Mouse (Mus musculus): ENCODE measurements around the gene Mcur1. TPM values are rescaled to one million over a fixed set of nuclear protein-coding genes. Genes with fewer than 3 reads are reported as not detected.

Gene Mcur1
- polyA plus RNA-seq, 1 experiment: 9.2 TPM

DNA sequence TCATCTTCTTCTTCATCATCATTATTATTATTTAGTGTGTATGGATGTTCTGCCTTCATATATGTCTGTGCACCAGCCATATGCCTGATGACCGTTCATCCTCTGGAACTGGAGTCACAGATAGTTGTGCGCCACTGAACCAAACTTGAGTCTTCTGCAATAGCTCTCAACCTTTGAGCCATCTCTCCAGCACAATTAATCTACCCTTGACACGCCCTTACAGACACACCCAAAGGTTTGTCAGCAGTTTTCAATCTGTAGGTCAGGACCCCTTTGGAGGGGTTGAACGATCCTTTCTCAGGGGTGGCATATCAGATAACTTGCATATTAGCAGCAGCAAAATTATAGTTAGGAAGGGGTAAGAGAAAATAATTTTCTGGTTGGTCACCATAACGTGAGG lies 4.7 kb upstream of the Mcur1 start:
- TF ChIP-seq CTCF (IDR thresholded peaks at IDR 0.05; ENCODE audit: borderline replicate concordance, extremely low read depth, insufficient read depth, insufficient read length) (no peak), POLR2A (IDR thresholded peaks at IDR 0.05; ENCODE audit: borderline replicate concordance, extremely low read depth, insufficient read depth, insufficient read length, poor library complexity, severe bottlenecking) (no peak)
- DNase-seq (ENCODE audit: low read depth): no peak

DNA sequence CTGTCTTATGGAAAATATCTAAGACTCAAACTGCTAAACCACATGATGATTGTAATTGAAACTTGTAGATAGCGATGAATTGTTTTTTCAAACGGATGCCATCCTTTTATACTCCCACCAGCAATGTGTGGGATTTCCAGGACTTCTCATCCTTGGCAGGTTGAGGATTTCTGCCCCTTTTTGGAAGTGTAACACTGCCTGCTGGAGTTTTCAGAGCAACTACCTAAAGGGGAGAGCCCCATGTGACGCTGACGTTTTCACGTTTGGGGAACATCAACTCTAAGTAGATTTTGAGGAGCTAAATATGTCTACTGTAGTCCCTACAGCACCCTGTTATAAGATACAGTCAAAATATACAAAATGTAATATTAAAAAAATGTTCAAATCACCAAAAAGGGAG lies 2.7 kb upstream of the Mcur1 start:
- no peak for DNase-seq (ENCODE audit: low read depth)
- TF ChIP-seq POLR2A (IDR thresholded peaks at IDR 0.05; ENCODE audit: borderline replicate concordance, extremely low read depth, insufficient read depth, insufficient read length, poor library complexity, severe bottlenecking) (no peak), CTCF (IDR thresholded peaks at IDR 0.05; ENCODE audit: borderline replicate concordance, extremely low read depth, insufficient read depth, insufficient read length) (no peak)

DNA sequence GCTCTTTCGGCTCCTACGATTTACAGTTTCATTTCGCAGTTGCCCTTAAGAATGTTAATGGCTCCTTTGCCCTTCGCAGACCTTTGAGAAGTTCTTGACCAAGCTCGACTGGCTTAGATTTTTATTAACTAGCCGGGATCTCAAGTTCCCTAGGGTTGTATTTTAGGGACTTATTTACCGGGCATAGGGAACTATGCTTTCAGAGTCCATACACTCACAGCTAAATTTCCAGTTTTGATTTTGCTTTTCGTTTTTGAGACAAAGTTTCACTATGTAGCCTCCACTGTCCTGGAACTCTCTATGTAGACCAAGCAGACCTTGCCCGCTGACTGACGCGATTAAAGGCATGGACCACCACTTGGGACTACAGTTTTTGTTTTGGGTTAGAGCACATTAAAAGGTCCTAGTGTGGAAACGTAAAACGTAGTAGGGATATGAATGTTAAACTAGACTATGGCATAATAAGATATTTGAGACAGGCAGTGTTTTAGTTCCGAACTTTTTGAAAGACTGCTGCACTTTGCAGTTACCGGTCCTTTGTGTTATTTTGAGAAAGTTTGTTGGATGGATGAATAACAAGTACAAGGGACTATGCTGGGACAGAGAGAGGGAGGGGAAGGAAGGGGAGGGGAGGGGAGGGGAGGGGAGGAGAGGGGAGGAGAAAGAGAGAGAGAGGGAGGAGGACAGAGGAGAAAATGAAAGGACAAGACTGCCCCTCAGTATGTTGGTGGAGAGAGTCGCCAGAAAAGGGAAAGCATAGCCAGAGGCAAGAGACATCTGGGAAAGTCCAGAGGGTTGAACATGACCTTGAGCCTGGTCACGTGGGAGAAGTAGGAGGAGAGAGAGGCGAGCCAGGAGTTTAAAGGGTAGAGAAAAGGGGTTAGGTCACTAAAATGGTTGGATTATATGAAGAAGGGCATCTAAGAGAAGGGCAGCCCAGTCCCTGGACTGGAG lies 744 bp upstream of the Mcur1 start:
- DNase-seq (ENCODE audit: low read depth): no peak
- TF ChIP-seq CTCF (IDR thresholded peaks at IDR 0.05; ENCODE audit: borderline replicate concordance, extremely low read depth, insufficient read depth, insufficient read length): no peak
- TF ChIP-seq POLR2A (IDR thresholded peaks at IDR 0.05; ENCODE audit: borderline replicate concordance, extremely low read depth, insufficient read depth, insufficient read length, poor library complexity, severe bottlenecking): no peak

DNA sequence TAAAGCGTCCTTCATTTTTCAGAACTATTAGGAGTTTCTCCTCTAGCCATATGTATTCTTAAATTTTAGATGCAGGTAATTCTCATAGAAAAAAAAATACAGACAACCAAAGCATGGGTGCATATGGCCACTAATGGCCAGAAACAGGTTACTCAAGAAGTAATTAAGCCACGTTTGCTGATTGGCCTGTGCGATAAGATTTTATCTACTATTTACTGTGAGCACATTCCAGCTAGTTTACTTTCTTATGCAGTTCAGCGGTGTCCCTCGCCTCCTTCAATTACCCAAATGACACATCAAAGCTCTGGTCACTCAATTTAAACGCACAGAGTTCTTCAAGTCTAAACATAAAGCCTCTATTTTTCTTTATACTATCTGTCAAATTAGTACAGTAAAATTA lies 1.0 kb downstream of the Mcur1 start:
- TF ChIP-seq CTCF (IDR thresholded peaks at IDR 0.05; ENCODE audit: borderline replicate concordance, extremely low read depth, insufficient read depth, insufficient read length) (no peak), POLR2A (IDR thresholded peaks at IDR 0.05; ENCODE audit: borderline replicate concordance, extremely low read depth, insufficient read depth, insufficient read length, poor library complexity, severe bottlenecking) (no peak)

DNA sequence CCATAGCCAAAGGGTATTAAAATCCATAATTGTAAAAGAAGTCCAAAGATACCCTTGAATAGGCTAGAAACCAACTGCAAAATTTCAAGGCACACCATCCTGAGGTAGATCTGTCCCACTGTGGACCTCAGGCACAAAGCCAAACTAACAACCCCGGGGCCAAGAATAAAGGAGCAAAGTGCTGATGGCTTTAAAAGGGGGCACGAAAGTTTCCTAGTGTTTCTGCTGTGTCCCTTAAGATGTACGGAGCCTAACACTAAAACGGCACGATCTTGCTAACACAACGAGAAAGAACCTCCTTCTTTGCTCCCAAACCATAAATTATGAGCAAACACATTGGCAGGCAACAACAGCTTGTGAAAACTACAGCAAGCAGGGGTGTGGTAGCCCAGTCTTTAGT lies 1.6 kb downstream of the Mcur1 start:
- no peak for DNase-seq (ENCODE audit: low read depth)
- TF ChIP-seq CTCF (IDR thresholded peaks at IDR 0.05; ENCODE audit: borderline replicate concordance, extremely low read depth, insufficient read depth, insufficient read length) (no peak), POLR2A (IDR thresholded peaks at IDR 0.05; ENCODE audit: borderline replicate concordance, extremely low read depth, insufficient read depth, insufficient read length, poor library complexity, severe bottlenecking) (no peak)

More for the DNA sequence above, 1.0 kb downstream of the Mcur1 start:
- no peak for DNase-seq (ENCODE audit: low read depth)

DNA sequence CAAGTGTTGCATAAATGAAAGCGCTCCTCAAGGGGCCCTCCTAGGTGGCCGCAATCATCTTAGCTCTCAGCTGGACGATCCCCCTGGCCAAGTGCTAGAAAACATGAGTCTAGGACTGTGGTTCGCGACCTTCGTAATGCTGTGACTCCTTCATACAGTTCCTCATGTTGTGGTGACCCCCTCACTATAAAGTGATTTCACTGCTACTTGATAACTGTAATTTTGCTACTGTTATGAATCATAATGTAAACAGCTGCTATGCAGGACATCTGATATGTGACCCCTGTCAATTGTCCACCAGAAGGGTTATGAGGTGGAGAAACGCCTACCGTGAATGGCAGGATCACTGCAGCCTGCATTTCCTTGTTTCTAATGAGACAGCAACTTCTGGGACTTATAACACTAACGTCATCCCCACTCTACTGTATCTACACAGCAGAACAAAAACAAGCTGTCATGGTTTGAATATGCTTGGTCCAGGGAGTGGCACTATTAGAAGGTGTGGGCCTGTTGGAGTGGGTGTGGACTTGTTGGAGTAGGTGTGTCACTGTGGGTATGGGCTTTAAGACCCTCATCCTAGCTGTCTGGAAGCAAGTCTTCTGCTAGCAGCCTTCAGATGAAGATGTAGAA lies 3.0 kb downstream of the Mcur1 start:
- TF ChIP-seq CTCF (IDR thresholded peaks at IDR 0.05; ENCODE audit: borderline replicate concordance, extremely low read depth, insufficient read depth, insufficient read length) (no peak), POLR2A (IDR thresholded peaks at IDR 0.05; ENCODE audit: borderline replicate concordance, extremely low read depth, insufficient read depth, insufficient read length, poor library complexity, severe bottlenecking) (no peak)
- no peak for DNase-seq (ENCODE audit: low read depth)

DNA sequence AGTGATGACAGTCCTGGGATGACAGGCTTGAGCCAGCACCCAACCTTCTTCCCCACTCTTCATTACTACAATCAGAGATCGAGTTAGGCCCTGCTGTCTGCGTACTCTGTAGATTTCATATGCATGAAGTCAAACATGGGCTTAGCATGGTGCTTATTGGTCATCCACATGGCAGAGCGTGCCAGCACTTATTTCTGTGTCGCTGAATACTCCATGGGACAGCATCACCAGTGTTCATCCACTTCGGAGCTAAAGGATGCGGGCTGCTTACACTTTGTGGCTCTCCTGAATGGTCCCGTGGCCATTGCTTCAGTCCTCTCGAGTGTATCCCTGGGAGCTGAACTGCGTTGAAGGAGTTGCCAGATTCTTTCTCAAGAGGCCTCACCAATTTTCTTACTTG lies 4.7 kb downstream of the Mcur1 start:
- TF ChIP-seq POLR2A (IDR thresholded peaks at IDR 0.05; ENCODE audit: borderline replicate concordance, extremely low read depth, insufficient read depth, insufficient read length, poor library complexity, severe bottlenecking): no peak
- no peak for TF ChIP-seq CTCF (IDR thresholded peaks at IDR 0.05; ENCODE audit: borderline replicate concordance, extremely low read depth, insufficient read depth, insufficient read length)
- DNase-seq (ENCODE audit: low read depth): no peak

DNA sequence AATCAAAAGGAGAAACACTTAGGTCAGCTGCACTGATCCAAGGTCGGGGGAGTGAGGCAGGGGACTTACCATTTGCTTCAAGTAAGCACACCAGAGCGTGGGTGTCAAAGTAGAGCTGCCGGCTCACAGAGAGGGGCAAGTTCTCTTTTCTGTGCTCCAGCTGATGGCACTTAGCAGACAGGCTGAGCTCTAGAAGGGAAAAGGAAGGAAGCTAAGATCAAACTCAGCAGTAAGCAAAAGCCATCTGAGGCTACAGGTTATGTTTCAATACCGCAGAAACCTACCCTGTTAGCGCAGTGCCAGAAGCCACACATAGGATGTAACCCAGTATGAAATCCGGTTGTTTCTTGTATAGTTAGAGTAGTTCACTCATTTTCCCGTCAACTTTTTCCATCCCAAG lies 5.2 kb downstream of the Mcur1 start:
- no peak for TF ChIP-seq CTCF (IDR thresholded peaks at IDR 0.05; ENCODE audit: borderline replicate concordance, extremely low read depth, insufficient read depth, insufficient read length)
- TF ChIP-seq POLR2A (IDR thresholded peaks at IDR 0.05; ENCODE audit: borderline replicate concordance, extremely low read depth, insufficient read depth, insufficient read length, poor library complexity, severe bottlenecking): no peak
- no peak for DNase-seq (ENCODE audit: low read depth)

DNA sequence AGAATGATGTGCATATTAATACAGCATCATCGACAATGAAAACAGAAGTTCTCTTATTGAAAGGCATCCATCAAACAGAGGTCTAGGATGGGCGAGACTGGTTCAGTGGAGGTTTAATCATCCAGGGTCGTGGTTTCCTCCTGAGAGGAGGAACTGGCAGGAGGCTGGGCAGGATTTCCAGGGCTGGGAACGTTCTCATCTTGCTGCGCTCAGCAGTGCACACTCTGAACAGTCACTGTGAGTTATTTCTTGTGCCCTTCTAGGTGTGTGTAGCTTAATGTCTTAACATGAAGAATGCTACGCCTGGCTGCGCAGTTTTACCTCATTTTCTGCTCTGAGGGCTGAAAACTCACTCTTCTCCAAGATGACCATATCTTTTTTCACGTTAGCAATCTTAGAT lies 9.3 kb downstream of the Mcur1 start:
- TF ChIP-seq CTCF (IDR thresholded peaks at IDR 0.05; ENCODE audit: borderline replicate concordance, extremely low read depth, insufficient read depth, insufficient read length) (no peak), POLR2A (IDR thresholded peaks at IDR 0.05; ENCODE audit: borderline replicate concordance, extremely low read depth, insufficient read depth, insufficient read length, poor library complexity, severe bottlenecking) (no peak)
- DNase-seq (ENCODE audit: low read depth): no peak

DNA sequence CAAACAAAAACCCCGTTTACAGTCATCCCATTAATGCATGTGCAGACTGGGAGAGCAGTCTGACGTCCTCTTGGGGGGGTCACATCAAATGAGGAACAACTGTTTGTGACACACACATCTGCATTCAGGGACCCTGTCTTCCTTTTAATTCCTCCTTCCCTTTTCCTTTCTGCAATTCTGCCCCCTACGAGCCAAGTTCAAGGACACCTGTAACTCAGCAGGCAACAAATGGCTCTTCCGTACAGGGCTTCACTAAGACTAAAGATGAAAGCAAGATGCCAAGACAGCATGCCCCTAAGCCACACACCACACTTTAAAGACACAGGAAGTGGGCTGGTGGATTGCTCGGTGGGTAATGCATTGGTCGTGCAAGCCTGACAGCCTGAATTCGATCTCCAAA lies 10.1 kb downstream of the Mcur1 start:
- no peak for TF ChIP-seq CTCF (IDR thresholded peaks at IDR 0.05; ENCODE audit: borderline replicate concordance, extremely low read depth, insufficient read depth, insufficient read length)
- no peak for TF ChIP-seq POLR2A (IDR thresholded peaks at IDR 0.05; ENCODE audit: borderline replicate concordance, extremely low read depth, insufficient read depth, insufficient read length, poor library complexity, severe bottlenecking)
- no peak for DNase-seq (ENCODE audit: low read depth)

DNA sequence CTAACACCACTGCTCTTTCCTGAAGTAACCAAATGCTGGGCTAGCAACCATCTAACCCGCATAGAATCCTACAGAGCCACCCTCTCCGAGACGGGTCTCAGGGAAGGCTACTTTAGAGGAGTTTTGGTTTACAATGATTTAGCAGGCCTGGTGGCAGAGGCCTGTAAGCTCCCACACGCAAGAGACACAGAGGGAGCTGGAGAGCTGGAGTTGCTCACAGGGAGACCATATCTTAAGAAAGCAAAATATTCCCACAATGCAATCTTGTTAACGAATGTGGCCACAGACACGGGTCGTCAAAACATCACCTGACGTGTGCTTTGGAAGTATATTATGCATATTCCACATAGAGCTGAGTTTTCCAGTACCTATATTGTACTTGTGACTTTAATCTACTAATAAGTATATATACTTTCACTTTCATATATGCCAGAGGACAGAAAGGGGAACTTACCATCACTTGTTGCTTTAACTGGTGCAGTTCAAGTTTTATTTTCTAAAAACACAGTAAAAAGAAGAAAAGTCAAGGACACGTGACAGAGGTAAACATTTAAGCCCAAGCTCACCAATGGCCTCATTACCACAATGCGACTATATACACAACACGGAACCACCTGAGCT lies 10.8 kb downstream of the Mcur1 start:
- DNase-seq (ENCODE audit: low read depth): no peak
- no peak for TF ChIP-seq POLR2A (IDR thresholded peaks at IDR 0.05; ENCODE audit: borderline replicate concordance, extremely low read depth, insufficient read depth, insufficient read length, poor library complexity, severe bottlenecking)
- no peak for TF ChIP-seq CTCF (IDR thresholded peaks at IDR 0.05; ENCODE audit: borderline replicate concordance, extremely low read depth, insufficient read depth, insufficient read length)
